Mouse (Mus musculus) cerebellum, adult 9-10 months (tissue): ENCODE measurements around the gene 7420426K07Rik.

Experiments used
- DNase-seq: peaks from one replicate; pipeline ENCODE4 v3.0.0; 2022

7420426K07Rik gene

GRCm38 (mm10) chr9:98902819-98903218 is at the start of gene 7420426K07Rik:
7420426K07Rik (plus strand) TSS chr9:98903119.
- no peak for DNase-seq

DNA sequence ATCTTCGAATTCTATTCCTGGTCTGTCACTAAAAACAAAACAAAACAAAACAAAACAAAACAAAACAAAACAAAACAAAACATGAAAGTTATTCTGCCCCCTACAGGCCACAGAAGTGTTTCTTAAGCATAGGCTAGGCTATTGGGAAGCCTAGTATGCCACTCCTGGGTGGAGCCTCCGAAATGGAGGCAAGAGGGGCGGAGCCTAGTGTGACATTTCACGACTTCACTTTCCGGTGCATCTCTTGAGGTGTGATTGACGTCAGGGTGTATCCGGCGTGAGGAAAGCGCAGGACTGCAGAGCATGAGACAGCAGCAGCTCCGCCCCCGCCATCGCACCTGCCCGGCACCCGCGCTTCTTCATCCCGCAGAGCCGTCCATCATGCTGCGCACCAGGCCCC is 46.7 kb upstream of the 7420426K07Rik start, which contains the start of gene Prr23a2:
Gene Prr23a2 (plus strand): TSS at position 285 of the 400 bp plus-strand sequence.
- DNase-seq = no peak

- no peak for DNase-seq
Measured at GRCm38 (mm10) chr9:98863463-98863862, 39.5 kb upstream of the 7420426K07Rik start.

GRCm38 (mm10) chr9:98864571-98864970 is 38.3 kb upstream of the 7420426K07Rik start, which contains the start of gene Prr23a3:
Prr23a3 (plus strand) TSS chr9:98864767.
- DNase-seq = no peak

DNA sequence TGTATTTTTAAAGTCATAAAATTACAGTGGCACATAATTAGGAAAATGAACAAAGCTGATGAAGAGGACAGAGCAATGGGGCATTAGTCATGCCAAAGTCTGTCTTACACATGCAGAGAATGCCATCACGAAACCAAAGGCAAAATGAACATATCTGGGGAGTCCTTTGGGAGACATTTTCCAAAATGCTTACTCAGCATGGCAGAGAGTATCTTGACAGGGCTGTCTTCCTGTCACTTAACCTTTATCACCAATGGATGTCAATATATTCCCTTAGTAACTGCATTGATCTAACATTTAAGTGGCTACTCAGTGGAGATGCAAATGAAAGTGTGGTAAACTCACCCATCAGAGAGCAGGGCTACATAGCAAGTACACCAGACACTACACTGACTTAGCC is 1.4 kb upstream of the 7420426K07Rik start:
- DNase-seq = no peak

DNA sequence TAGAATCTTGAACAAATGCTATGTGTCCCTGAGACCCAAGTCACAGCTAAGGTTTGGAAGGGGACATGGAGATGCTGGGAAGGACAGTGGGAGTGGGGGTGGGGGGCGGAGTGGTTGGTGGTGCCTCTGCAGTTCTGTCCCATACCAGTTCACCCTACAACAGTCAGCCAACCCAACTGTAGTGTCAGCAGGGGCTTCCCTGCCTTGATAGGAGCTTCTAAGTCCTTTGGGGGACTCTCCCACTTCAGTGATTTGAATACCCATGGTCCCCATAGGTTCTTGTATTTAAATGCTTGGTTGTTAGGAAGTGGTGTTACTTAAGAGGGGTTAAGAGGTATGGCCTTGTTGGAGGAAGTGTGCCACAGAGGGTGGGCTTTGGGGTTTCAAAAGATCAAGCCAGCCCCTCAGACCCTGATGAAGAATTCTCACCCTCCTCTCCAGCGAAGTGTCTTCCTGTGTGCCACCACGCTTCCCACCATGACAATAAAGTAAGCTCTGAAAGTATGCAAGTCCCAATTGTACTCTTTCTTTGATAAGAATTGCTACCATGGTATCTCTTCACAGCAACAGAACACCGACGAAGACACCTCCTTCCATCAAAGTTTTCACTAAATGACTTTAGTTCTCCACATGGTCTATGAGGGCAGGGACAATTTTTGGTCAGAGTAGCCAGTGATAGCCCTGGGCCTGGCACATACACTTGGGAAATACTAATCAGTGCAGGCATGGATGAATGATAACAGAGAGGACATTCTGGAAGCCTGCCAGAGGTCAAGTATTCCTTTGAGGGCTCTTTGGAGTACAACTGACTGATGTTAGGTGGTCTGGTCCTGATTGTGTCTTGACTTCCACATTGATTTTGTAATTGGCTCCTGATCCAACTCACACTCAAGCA is 18.0 kb downstream of the 7420426K07Rik start:
- DNase-seq = no peak

DNA sequence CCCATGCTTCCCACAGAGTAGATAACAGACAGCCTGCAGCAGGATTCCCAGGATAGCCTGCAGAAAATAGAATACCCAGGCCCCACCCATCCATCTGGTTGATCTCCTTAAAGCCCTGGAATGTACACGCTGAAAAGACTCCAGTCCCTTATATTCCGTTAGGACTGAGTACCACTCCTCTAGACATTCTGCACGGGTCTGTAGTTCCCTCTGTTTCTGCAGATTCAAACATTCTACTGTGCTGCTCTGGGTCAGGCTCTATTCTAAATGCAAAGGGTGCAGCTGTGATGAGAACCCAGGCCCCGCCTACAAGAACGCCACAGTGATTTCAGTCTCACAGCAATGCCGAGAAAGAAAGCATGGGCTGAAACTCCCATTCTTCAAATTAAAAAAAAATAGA is 20.2 kb downstream of the 7420426K07Rik start:
- no peak for DNase-seq

- DNase-seq = no peak
Measured at GRCm38 (mm10) chr9:98924183-98924582, 21.3 kb downstream of the 7420426K07Rik start.

- no peak for DNase-seq
Measured at GRCm38 (mm10) chr9:98929496-98929895, 26.6 kb downstream of the 7420426K07Rik start.

DNA sequence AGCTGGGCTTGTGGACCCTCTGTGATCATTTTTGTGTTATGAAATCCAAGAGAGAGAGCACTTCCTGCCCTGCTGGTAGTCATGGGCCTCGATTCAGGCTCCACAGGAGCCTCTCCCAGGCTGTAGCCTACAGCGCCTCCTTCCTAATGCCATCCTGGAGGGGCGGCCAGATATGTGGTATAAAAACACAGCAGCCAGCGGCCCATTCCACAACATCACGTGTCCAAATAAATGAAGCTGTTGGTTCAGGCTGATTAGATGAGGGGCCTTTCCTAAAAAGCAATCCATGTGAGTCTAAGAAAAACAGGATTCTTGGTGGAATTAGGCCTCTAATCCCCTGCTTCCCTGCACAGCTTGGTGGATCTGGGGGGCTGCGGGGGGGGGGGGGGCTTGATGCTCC is 30.0 kb downstream of the 7420426K07Rik start:
- DNase-seq = no peak

DNA sequence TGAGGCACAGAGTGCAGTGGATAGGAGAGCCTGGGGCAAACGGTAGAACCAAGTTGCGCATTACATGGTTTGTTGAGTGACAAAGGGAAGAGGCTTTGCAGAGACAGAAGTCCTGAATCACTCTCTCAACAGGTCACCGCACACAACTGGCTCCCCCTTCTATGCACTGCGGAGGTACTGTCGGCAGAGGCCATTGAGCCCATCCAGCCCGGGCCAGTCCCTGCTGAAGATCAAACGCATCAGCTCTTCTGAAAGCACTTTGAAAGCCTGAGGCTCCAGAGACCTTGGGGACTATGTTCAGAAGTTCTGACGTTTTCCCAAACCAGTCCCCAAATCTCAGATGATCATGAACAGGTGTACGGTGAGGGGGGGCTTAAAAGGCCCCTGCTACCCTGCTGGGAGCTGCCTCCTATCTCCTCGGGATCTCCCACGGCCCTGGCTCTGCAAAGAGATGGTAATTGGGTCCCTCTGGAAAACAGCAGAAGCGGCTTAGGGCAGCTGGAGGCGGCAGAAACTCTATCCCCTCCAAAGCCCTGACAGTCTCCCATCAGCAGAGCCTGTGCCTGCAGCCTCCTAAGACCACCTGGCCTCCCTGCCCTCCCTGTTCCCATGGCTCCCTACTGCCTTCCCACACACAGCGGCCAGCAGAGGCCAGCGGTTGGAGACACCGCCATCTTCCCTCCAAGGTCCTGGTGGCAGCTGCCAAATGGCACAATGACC is 32.4 kb downstream of the 7420426K07Rik start:
- DNase-seq = no peak

DNA sequence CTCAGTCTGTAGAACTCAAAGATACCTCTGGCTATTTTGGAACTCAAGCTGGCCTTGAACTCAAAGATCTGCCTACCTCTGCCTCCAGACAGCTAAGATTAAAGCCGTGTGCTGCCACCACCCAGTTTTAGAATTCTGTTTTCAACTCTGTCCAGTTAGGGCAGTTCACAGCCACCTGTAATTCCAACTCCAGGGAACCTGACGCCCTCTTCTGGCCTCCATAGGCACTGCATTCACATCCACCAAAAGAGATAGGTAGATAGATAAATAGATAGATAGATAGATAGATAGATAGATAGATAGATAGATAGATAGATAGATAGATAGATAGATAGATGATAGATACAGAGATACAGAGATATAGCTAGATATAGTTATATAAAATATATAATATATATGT is 36.4 kb downstream of the 7420426K07Rik start:
- DNase-seq = no peak

DNA sequence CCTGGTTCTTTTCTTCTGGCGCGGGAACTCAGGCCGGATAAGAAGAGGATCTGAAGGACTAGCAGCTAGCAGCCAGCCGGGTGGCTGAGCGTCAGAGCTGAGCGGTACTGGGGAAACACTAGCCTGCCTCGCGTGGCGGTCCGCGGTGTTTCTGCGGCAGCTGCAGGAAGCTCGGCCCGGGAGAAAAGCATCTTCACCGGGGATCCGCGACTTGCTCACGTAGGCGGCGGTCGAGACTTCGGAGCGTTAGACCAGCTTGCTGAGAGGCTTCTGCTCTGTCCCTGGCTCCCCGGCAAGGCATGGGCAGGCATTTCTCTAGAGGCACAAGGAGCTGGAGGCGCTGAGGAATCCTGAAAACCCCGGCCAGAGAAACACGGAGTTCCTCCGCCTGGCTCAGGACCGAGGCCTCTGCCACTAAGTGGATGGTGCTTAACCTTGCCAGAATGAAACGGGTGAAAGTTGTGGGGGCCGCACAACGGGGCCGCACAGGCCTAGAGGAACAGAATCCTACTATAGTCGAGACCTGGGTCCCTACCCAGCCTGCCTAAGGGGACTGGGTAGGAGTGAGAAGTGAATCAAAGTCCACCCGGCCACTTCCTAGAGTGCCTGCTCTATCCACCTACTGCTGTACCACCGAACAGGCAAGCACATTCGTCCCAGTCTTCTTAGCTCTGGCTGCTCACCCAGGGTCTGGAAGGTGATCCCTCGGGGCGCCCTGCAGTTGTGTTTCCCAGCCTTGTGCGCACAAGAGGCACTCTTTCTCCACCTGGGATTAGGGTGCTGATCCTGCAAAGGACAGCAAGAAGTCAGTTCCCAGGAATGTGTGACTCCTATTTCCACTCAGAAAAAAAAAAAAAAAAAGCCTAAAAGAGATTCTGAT is 49.5 kb downstream of the 7420426K07Rik start:
- DNase-seq = no peak

DNA sequence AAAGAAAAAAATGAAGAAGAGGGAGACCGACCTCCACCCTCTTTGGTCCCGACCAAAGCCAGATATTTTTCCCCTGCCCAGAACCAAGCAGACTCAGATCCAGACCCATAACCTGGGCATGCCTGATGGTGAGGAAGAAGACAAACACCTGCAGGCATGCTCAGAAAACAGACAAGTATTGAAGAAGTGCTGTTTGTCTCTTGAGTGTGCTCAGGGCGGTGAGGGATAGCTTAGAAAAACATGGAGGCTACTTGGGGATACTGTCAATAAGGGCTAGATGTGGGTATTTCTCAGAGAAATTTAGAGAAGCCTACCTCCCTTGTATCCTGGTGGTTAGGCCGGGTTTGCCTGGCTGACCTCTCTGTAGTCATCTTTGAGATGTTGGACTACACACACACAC is 50.4 kb downstream of the 7420426K07Rik start:
- DNase-seq = no peak

GRCm38 (mm10) chr9:98953830-98954229 is 50.9 kb downstream of the 7420426K07Rik start:
- no peak for DNase-seq
